Mouse (Mus musculus) liver, postnatal 0 days (tissue): Measurements from ENCODE around the gene Knstrn.

Experiments
- CTCF ChIP-seq: sonication (generic); IDR thresholded peaks from 2 replicates; pipeline ENCODE4 v1.5.1; 2016; ENCODE audit warnings: antibody characterized with exemption, low read depth
- EP300 ChIP-seq: IDR thresholded peaks from 2 replicates; pipeline ENCODE4 v1.6.1; 2016; ENCODE audit warnings: antibody characterized with exemption, low read depth, mild to moderate bottlenecking

DNA sequence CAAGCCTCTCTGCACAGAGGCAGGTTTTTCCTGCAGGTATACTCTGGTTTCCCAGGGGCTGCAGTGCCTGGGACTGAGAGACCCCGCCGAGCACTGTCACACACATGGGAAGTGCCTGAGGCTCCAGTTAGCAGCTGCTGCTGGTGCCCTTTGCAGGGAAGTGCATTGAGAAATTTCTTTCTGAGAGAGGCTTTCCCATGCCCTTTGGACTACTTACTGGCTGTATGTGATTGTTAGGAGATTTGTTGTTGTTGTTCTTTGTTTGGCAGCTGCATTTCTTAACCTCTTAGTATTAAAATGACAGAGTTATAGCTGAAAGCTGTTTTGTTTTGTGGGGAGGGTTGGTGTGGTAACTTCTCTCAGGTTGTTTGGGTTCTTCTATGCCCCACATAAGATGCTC is 2.9 kb upstream of the Knstrn start:
- TF ChIP-seq CTCF (no peak), EP300 (no peak)
